Mouse (Mus musculus): ENCODE results near the gene Zkscan3.

DNA sequence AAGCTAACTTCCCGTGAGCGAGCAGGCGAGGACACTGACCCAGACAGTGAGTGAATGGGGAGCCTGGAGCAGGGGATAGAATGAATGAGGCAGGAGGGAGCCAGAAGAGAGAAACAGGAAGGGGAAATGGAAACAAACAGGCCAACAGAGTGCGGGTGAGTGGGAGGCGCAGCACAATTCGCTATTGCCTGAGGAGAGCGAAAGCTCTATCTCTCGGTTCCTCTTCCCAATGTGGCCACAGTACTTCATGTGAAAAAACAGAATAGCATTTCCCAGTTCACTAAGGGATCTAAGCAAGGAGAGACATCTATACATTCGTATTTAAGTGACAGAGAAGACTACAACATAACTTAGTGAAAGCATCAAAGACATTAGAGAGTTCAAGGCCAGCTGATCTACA, 44.2 kb upstream of the Zkscan3 start:
- TF ChIP-seq CTCF (IDR thresholded peaks at IDR 0.05; ENCODE audit: borderline replicate concordance, insufficient read depth, low read depth, low read length) (no peak), POLR2A (IDR thresholded peaks at IDR 0.05; ENCODE audit: borderline replicate concordance, insufficient read depth, low read length) (no peak)

Data from cerebellum, adult 2 months (tissue).